Mouse (Mus musculus) stomach, postnatal 0 days (tissue): ENCODE data around the gene Scg5. TPM values are rescaled to one million over a fixed set of nuclear protein-coding genes. Genes with fewer than 3 reads are reported as not detected.

Experiments used
- ATAC-seq: fragments of 200-750 bp; cut with Nextera tagmentation; 2 replicates; pipeline ENCODE4 v1.8.0; 2017; ENCODE audit not compliant: low FRiP score, low TSS enrichment
- DNase-seq: peaks from one replicate; pipeline ENCODE4 v3.0.0-alpha.2; 2016; ENCODE audit warnings: low spot score
- H3K27ac ChIP-seq: fragments of 300-500 bp; sonication (generic); replicated peaks from 2 replicates; pipeline ENCODE4 v1.5.1; 2014; ENCODE audit warnings: mild to moderate bottlenecking, control low read depth
- H3K27me3 ChIP-seq: fragments of 300-500 bp; sonication (generic); 2 replicates; pipeline ENCODE4 v1.6.1; 2014; ENCODE audit warnings: low read length; ENCODE audit not compliant: control insufficient read depth, insufficient read depth
- H3K36me3 ChIP-seq: fragments of 300-500 bp; sonication (generic); 2 replicates; pipeline ENCODE4 v1.6.1; 2014; ENCODE audit warnings: low read length, mixed read lengths; ENCODE audit not compliant: control insufficient read depth, insufficient read depth
- H3K4me1 ChIP-seq: fragments of 300-500 bp; sonication (generic); replicated peaks from 2 replicates; pipeline ENCODE4 v1.6.1; 2014; ENCODE audit warnings: antibody characterized with exemption; ENCODE audit not compliant: control insufficient read depth, insufficient read depth
- H3K4me2 ChIP-seq: fragments of 300-500 bp; sonication (generic); replicated peaks from 2 replicates; pipeline ENCODE4 v1.6.1; 2014; ENCODE audit warnings: low read depth, mild to moderate bottlenecking, control low read depth, moderate library complexity
- H3K4me3 ChIP-seq: fragments of 300-500 bp; sonication (generic); 2 replicates; pipeline ENCODE4 v1.5.1; 2014; ENCODE audit warnings: low read depth, low read length, control low read depth
- H3K9ac ChIP-seq: fragments of 300-500 bp; sonication (generic); 2 replicates; pipeline ENCODE4 v1.6.1; 2014; ENCODE audit warnings: mild to moderate bottlenecking, low read length, control low read depth, mixed read lengths
- H3K9me3 ChIP-seq: fragments of 300-500 bp; sonication (generic); 2 replicates; pipeline ENCODE4 v1.6.1; 2016; ENCODE audit warnings: low read length; ENCODE audit not compliant: control insufficient read depth
- CTCF ChIP-seq: IDR thresholded peaks from 2 replicates; pipeline ENCODE4 v1.5.1; 2016; ENCODE audit warnings: antibody characterized with exemption, low read depth, mild to moderate bottlenecking, moderate library complexity
- EP300 ChIP-seq: optimal IDR thresholded peaks from 2 replicates; pipeline ENCODE3; 2016; ENCODE audit warnings: antibody characterized with exemption
- whole genome bisulfite sequencing: fragments of 180-500 bp; shearing (Covaris S2); extraction: QIAGEN DNeasy Blood & Tissue Kit; methylation state at CpG from one replicate; pipeline ENCODE4 v1.1.7; 2014; 5-methylcytosine and 5-hydroxymethylcytosine counted together
- polyA plus RNA-seq: library from polyadenylated mRNA; unstranded; fragments of >200 nt; fragmentation: Nextera tagmentation; extraction: Ambion mirVana; gene quantifications from 2 replicates; pipeline ENCODE4 v1.2.1, GENCODE M21; 2015

Gene Scg5
- polyA plus RNA-seq, 1 experiment from 2014 or later, result 14.9 TPM

DNA sequence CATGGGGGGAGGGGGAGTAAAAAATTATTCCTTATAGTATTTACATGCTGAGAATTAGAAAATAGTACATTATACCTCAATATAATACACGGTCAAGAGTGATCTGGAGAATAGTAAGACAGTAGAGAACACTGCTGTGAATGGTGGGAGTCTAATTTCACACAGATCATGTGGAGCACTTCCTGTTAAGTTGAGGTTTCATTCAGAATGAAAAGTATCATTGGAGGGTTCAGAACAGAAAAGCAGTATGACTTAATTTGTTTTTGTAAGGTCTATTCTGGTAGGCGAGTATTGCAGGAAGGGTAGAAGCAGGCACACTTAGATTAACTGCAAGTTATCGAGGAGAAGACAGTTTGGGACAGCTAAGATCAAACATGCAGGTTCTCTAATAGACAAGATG, 6.3 kb upstream of the Scg5 start:
- no peak for ATAC-seq
- H3K4me2 ChIP-seq, result no peak overlapping the region
- 89% methylated on average over 3 of the region's 3 CpGs for WGBS

DNA sequence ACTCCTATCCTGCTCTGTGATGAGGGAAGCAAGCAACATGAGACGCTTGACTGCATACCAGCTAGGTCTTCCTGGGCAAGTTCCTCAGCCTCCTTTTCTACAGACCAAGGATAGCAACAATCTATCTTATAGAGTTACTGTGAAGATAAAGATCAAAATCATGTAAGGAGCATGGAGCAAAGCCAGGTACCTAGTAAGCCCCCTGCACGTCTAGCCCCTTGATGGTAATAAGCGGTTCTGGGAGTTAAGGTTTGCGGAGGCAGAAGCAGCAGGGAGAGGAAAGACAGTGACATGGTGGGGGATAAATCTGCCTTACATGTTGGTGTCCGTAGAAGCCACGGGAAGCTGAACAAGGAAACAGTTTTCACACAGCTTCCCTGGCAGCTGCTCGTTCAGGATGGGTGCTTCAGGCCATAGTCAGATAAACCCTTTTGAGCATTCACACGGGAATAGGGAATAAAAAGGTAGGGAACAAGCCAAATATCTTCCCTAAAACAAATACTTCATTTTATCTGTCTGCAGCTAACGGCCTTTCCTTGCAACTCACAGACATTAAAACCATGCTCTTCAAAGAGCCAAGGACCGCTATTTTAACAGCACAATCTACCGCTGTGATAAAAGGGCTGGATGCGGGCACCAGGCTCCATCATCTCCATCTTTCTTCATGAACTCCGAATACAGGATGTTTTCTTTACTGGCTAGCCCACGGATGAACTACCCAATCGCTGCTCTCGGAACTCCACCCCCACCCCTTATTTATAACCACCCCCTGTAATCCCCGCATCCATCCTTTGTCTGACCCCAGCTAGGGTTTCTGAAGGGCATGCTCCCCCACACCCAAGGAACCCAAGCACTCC, 607 bp downstream of the Scg5 start:
- no peaks in the 10 kb centered on the region for H3K27me3 ChIP-seq
- 25% methylated on average over 17 of the region's 17 CpGs for WGBS
- peak overlapping the region; percentile 21 for H3K4me3 ChIP-seq
- H3K4me1 ChIP-seq, result no peaks in the 10 kb centered on the region
- DNase-seq (no peak), ATAC-seq (no peak; the same call in 1 of the 2 replicates)
- H3K27ac ChIP-seq, result no peak overlapping the region
- TF ChIP-seq EP300 (no peak), CTCF (no peak)
- no peaks in the 10 kb centered on the region for H3K9me3 ChIP-seq
- H3K4me2 ChIP-seq, result peak overlapping the region; percentile 47
- H3K36me3 ChIP-seq, result no peaks in the 10 kb centered on the region
- H3K9ac ChIP-seq, result no peak overlapping the region; the same call in 1 of the 2 replicates

More for the DNA sequence above, 6.3 kb upstream of the Scg5 start:
- no peak overlapping the region for H3K4me3 ChIP-seq
- TF ChIP-seq CTCF, result no peak
- TF ChIP-seq EP300, result no peak
- 0 out of 2 replicates have a peak overlapping the region, but pooled peaks have one; percentile 23 for H3K9ac ChIP-seq
- H3K4me1 ChIP-seq, result no peaks in the 10 kb centered on the region
- peaks cover 21% of the 10 kb centered on the region for H3K36me3 ChIP-seq
- H3K27me3 ChIP-seq, result no peaks in the 10 kb centered on the region
- no peak for DNase-seq
- H3K9me3 ChIP-seq, result no peaks in the 10 kb centered on the region
- H3K27ac ChIP-seq, result no peak overlapping the region

DNA sequence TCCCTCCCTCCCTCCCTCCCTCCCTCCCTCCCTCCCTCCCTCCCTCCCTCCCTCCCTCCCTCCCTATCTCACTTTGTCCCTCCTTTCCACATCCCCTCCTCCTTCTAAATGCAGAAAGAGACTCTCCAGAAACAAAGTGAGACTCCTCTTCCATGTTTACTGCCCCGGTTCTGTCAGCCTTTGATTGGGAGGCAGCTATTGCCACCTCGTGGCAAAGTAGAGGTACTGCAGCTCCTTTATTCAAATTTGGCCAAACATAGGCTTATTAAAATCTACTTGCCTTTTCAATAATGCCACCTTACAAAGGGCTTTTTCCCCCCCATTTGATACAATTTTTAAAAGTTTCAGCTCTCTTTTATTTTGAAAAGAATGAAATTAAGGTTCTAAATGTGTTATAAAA, 5.0 kb downstream of the Scg5 start:
- Histone ChIP-seq H3K9me3 (no peaks in the 10 kb centered on the region), H3K4me1 (no peaks in the 10 kb centered on the region), H3K27ac (no peak overlapping the region), H3K4me2 (no peak overlapping the region), H3K36me3 (no peaks in the 10 kb centered on the region), H3K9ac (no peak overlapping the region), H3K27me3 (no peaks in the 10 kb centered on the region), H3K4me3 (no peak overlapping the region)
- no peak for DNase-seq
- WGBS, result 0% methylated on average over 2 of the region's 2 CpGs
- TF ChIP-seq EP300, result no peak
- TF ChIP-seq CTCF, result peak; percentile 91
- ATAC-seq, result no peak

DNA sequence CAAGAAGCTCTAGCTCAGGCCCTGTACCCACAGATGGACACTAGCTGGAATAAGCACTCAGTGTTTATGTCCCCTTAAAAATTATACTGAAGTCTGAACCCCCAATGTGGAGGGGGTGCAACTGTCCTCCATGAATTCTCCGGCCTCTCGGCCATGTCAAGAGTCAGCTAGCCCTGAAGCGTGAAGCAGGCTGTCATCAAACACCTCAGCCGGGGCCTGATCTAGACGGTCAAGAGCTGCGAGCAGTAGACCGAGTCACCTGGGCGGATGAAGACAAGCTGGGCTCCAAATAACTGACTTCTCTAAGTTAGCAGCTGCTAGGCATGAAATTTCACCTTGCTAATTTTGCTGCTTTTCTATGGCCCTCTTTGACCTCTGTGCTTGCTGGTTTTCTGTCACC, 6.6 kb downstream of the Scg5 start:
- no peak for ATAC-seq

DNA sequence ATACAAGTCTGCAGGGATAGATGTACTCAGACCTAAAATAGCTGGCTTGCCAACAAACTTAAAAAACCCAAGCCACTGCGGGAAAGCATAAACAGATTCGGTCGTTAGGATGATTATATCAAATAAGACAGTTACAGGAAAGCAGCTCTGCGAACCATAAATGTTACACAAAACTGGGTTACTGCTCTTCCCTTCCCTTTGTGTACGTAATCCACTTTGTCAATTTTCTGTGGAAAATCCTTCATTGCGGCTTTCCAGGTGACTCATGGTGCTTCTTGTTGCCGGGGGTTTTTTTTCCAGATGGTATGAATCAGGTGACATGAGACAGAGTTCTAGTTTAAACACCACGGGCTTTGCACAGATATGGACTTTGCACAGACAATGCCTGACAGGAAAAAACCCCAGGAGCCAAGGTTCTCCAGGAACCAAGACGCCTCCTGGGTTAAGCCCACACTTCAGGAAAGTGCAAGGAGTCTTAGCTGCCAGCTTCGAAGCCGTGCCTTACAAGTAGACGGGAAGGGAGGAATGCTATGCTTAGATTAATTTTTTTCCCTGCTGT, 7.7 kb downstream of the Scg5 start:
- H3K9me3 ChIP-seq, result no peaks in the 10 kb centered on the region
- H3K27me3 ChIP-seq, result no peaks in the 10 kb centered on the region
- no peak for TF ChIP-seq CTCF
- TF ChIP-seq EP300, result no peak
- ATAC-seq (peak; percentile 68), DNase-seq (peak; percentile 30)
- H3K36me3 ChIP-seq, result no peaks in the 10 kb centered on the region
- no peak overlapping the region for H3K4me3 ChIP-seq
- H3K27ac ChIP-seq, result no peak overlapping the region; the same call in 1 of the 2 replicates
- no peak overlapping the region for H3K9ac ChIP-seq
- peak overlapping the region; percentile 5; the same call in 1 of the 2 replicates for H3K4me2 ChIP-seq
- 21% methylated on average over 12 of the region's 12 CpGs for WGBS
- no peaks in the 10 kb centered on the region for H3K4me1 ChIP-seq

More for the DNA sequence above, 6.6 kb downstream of the Scg5 start:
- H3K27me3 ChIP-seq, result no peaks in the 10 kb centered on the region
- H3K4me3 ChIP-seq, result no peak overlapping the region
- no peak overlapping the region for H3K4me2 ChIP-seq
- no peaks in the 10 kb centered on the region for H3K9me3 ChIP-seq
- TF ChIP-seq CTCF (no peak), EP300 (no peak)
- H3K4me1 ChIP-seq, result no peaks in the 10 kb centered on the region
- no peaks in the 10 kb centered on the region for H3K36me3 ChIP-seq
- no peak for DNase-seq
- H3K27ac ChIP-seq, result no peak overlapping the region
- H3K9ac ChIP-seq, result no peak overlapping the region
- 94% methylated on average over 8 of the region's 8 CpGs for WGBS

DNA sequence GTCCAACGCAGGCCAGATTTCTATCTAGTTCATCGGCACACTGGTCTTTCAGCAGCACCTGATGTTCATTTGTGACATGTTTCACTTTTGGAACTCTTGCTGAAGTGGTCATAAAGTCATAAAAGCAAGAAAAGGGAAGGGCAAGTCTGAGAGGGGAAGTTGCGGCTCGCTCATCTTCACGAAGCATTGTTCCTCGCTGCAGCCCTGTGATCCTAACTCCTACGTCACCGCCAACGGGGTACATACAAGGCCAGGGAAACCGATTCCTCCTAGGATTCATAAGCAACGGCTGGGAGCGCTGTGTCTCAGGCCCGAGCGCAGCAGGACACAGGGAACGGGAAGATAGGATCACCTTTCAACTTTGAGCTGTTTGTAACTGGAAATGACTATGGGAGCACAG, 8.8 kb downstream of the Scg5 start:
- no peak for ATAC-seq
- Histone ChIP-seq H3K9ac (no peak overlapping the region), H3K4me3 (no peak overlapping the region), H3K27me3 (no peaks in the 10 kb centered on the region), H3K4me2 (no peak overlapping the region), H3K27ac (no peak overlapping the region), H3K4me1 (no peaks in the 10 kb centered on the region), H3K9me3 (no peaks in the 10 kb centered on the region), H3K36me3 (no peaks in the 10 kb centered on the region)
- no peak for TF ChIP-seq EP300
- TF ChIP-seq CTCF, result no peak
- 90% methylated on average over 15 of the region's 15 CpGs for WGBS
- DNase-seq, result no peak
